Mouse (Mus musculus) neural tube, embryonic 10.5 days (tissue): ENCODE results near the gene Fsd1.
A peak's percentile ranks its signal among the peaks of the same experiment; 100 is the strongest.

Experiments
- DNase-seq: peaks from one replicate; pipeline ENCODE4 v3.0.0-alpha.2; 2017; ENCODE audit warnings: low spot score; ENCODE audit errors: extremely low spot score

The Fsd1 gene

GRCm38 (mm10) chr17:55986030-55986961 lies at the start of gene Fsd1:
Gene Fsd1, plus strand, starts transcription at chr17:55986509.
- DNase-seq = peak; percentile 83

DNA sequence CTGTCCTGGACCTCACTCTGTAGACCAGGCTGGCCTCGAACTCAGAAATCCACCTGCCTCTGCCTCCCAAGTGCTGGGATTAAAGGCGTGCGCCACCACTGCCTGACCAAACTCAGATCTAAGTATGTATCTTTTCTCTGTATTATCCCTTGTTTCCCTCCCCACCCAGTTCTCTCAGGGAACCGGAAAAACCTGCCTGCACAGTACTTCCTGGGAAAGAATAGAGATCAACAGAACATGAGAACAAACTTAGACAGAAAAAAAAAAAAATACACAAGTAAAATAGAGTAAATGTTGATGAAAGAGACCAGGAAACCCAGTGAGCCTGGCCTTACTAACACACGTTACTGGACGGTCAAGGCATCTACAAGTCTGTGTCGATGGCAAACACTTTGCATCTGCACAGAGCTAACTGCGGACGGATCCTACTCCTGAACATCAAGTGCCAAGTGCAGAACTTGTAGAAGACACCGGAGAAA lies 41.9 kb upstream of the Fsd1 start:
- peak; percentile 41 for DNase-seq

- DNase-seq = peak; percentile 75
Observed at GRCm38 (mm10) chr17:55944866-55945682, 41.2 kb upstream of the Fsd1 start.

- no peak for DNase-seq
Observed at GRCm38 (mm10) chr17:55945696-55946095, 40.6 kb upstream of the Fsd1 start.

- no peak for DNase-seq
Observed at GRCm38 (mm10) chr17:55948647-55949046, 37.7 kb upstream of the Fsd1 start.

- no peak for DNase-seq
Observed at GRCm38 (mm10) chr17:55949400-55949799, 36.9 kb upstream of the Fsd1 start, which contains the start of gene Zfp119b. Gene Zfp119b, minus strand, starts transcription at chr17:55949500.

GRCm38 (mm10) chr17:55950601-55951000 lies 35.7 kb upstream of the Fsd1 start:
- no peak for DNase-seq

DNA sequence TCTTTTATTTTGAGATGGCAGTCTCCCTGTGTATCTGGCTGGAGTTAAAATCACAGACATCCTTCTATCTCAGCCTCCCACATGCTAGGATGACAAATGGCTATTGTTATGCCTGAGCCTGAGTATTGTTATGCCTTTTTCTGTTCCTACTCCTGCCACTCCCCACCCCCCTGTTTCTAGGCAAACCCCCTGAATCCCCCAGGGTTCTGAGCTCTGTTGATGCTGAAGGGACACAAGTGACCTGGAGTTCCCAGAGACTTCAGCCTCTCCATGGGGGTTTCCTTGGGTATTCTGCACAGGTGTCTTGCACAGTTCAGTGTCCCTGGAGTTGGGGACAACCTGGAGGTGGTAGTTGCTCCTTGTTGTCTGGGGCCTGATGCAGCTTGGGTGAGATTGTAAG lies 34.3 kb upstream of the Fsd1 start:
- DNase-seq = no peak

DNA sequence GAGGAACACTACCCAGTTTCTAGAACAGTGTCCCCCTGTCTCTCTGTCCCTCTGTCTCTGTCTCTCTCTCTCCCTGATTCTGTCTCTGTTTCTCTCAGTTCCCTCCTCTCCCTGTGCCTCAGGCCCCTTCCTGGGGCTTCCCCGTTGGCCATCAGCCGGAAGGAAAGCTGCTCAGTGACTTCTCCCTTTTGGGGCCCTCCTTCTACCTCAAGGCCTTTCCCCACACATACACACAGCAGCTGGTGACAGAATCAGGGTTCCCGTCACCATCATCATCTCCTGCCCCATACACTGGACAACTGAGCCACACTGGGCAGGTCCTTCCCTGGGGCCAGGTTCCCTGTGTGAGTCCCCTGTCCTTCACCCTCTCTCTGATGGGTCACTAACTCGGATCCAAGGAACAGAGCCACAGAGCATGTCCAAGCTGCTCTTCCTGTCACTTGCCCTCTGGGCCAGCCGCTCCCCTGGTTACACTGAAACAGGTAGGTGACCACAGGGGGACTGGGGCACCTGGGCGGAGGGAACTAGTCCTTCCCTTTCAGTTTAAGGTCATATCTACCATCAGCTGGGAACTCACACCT lies 33.8 kb upstream of the Fsd1 start, which contains the start of gene Ebi3:
TSS of gene Ebi3 (plus strand) at position 194 of the 581 bp plus-strand sequence.
- no peak for DNase-seq

DNA sequence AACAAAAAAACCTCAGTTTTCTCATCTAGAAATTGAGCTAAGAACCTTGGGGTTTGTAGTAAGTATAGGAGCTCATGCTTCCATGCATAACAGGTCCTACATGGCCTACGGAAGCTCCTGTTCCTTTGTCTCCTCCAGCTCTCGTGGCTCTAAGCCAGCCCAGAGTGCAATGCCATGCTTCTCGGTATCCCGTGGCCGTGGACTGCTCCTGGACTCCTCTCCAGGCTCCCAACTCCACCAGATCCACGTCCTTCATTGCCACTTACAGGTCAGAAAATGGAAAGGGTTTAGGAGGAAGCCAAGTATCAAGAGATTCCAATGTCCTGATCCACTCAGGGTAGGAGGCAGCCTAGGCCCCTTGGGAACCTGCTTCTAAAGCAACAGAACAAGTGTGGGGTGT lies 32.6 kb upstream of the Fsd1 start:
- peak; percentile 11 for DNase-seq

DNA sequence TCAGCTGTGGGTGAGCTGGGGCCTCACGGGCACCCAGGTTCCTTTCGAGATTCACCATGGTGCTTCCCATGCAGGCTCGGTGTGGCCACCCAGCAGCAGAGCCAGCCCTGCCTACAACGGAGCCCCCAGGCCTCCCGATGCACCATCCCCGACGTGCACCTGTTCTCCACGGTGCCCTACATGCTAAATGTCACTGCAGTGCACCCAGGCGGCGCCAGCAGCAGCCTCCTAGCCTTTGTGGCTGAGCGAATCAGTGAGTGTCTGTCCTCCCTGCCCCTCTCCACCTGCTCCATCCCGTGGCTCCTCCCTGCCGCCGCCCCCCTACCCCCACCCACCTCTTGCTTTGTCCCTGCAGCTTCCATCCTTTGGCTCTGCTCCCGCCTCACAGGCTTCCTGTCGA lies 32.1 kb upstream of the Fsd1 start:
- no peak for DNase-seq

DNA sequence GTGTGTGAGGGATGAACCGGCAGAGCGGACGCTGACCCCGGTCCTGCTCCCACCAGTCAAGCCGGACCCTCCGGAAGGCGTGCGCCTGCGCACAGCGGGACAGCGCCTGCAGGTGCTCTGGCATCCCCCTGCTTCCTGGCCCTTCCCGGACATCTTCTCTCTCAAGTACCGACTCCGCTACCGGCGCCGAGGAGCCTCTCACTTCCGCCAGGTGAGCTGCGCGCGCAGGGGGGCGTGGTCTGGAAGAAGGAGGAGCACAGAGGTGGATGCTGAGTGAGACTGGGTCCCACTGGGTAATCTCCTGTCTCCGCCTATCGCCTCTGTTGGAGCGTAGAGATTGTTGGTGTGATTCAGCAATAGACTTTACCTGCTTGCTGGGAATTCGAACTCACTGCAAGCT lies 30.2 kb upstream of the Fsd1 start:
- DNase-seq = peak; percentile 76

GRCm38 (mm10) chr17:55956591-55956990 lies 29.7 kb upstream of the Fsd1 start:
- no peak for DNase-seq

GRCm38 (mm10) chr17:55957168-55957567 lies 29.1 kb upstream of the Fsd1 start:
- DNase-seq = peak; percentile 80

DNA sequence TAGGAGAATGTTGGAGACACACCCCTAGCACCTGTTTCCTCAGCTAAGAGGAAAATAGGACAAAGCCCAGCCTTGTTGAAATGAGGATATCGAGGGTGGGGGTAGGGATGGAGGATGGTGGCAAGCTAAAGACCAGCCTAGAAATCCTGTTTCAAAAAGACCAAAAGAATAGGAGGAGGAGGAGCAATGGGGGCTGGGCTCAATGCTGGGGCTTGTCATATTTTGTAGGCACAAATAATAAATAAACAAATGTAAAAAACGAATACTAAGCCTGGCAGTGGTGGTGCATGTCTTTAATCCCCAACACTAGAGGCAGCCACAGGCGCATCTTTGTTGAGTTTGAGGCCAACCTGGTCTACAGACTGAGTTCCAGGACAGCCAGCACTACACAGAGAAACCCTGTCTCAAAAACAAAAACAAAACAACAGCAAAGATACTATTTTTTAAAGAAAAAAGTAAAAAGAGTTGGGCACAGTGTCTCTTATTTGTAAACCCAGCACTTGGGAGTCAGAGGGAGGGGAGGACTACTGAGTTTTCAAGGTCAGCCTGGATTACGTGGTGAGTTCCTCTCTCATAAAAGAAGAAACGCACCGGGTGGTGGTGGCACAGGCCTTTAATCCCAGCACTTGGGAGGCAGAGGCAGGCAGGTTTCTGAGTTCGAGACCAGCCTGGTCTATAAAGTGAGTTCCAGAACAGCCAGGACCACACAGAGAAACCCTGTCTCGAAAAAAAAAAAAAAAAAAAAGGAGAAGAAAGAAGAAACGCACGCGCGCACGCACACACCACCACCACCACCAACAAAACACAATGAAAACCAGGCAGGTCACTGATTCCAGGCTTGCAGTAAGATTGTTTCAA lies 28.4 kb upstream of the Fsd1 start:
- DNase-seq = no peak

GRCm38 (mm10) chr17:55958584-55958886 lies 27.8 kb upstream of the Fsd1 start:
- DNase-seq = peak; percentile 34

GRCm38 (mm10) chr17:55958918-55959728 lies 27.2 kb upstream of the Fsd1 start, which contains the start of gene Yju2:
Gene Yju2, plus strand, starts transcription at chr17:55959099.
- DNase-seq = peak; percentile 95

- DNase-seq = no peak
Observed at GRCm38 (mm10) chr17:55959946-55960740, 26.2 kb upstream of the Fsd1 start.

DNA sequence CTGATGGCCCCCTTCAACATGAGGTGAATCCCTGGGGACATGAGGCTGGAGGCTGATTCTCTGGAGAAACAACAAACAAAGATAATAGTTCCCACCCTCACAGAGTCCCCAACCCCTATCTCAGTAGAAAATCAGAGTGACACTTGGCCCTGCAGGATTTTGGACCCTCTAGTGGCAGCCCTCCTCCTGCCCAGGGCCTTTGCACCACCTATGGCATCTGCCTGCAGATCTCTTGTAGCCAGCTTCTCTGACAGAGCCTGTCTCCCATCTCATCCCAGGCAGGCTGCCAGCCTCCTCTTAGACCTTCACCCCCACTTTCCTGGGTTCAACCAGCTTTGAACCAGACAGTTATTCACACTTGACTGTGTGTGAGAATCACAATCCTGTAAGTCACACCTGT lies 25.5 kb upstream of the Fsd1 start:
- DNase-seq = no peak
